Mouse (Mus musculus) erythroid progenitor cell, adult 5-6 weeks (primary cell): ENCODE measurements around the gene Spata2l. TPM values are rescaled to one million over a fixed set of nuclear protein-coding genes. Genes with fewer than 3 reads are reported as not detected.
A peak's percentile ranks its signal among the peaks of the same experiment; 100 is the strongest.
"Not testable (repeated sequence)": the region's sequence is repeated elsewhere in the genome, so short reads cannot be mapped to it uniquely, and the experiment has no call there.

Experiments used
- ATAC-seq: replicated peaks from 2 replicates; pipeline ENCODE4 v1.8.0; 2016; ENCODE audit warnings: moderate number of reproducible peaks, mild to moderate bottlenecking, moderate TSS enrichment, inconsistent platforms; ENCODE audit not compliant: poor library complexity, low FRiP score, severe bottlenecking
- total RNA-seq, 2 experiments: library from RNA; stranded (forward) in 1 of 2; stranded (reverse) in 1 of 2; fragments of 150-400 nt in 1 of 2; fragments of 186-747, 209-891 nt in 1 of 2; gene quantifications; 2 replicates each; pipeline versions ENCODE4 v1.2.3 to v1.2.4; 2015 to 2017; ENCODE audit warnings: low replicate concordance in 2 of 2

Spata2l gene
- total RNA-seq (2015; ENCODE audit: low replicate concordance) = 0.42 and 0.72 TPM in 2 replicates
- total RNA-seq (2017; ENCODE audit: low replicate concordance) = 1.7 TPM in 1 of 2 replicates, not detected in the other

DNA sequence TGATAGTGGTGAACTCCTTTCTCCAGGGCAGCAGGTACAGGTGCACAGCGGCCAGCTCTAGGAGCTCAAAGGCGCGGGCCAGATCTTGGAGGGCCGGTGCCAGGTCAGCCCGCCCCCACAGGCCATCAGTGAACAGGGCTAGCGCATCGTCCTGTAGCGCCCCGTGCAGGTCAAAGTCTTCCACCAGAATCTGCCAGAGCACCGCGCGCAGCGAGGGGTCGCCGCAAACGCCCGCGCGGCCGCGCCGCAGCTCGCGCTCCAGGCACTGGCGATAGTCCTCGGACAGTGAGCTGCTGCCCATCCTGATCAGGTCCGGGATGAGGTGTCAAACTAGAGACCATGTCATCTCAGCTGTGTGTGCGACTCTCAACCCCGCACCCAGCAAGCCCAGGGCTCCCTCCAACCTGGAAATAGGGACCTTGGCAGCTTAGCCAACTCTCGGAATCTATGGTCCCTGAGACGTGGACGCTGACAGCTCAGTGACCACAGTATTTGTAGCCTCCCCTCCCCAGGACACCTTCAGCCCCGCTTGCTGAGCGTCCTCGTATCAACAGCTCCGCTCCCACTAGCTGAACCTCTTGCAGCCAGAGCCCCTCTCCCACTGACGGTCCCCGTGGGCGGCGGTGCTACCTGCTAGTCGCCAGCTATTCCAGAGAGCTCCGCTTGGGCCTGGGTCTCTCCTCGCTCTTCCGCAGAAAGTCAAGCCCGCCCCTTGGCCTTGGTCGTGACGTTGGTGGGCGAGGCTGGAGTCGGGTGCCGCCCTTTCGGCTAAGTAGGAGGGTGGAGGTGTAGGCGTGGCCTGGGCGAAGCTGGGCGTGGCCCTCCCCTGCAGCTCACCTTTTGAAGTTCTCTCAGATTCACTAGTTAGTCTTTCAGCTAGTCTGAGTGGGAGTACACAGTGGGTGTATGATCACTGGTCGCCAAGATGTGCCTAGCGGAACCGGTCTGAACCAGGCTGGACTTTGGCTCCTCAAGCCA, at the start of gene Spata2l:
TSS of gene Spata2l (minus strand) at position 714 of the 978 bp plus-strand sequence.
- ATAC-seq = peak; percentile 87

DNA sequence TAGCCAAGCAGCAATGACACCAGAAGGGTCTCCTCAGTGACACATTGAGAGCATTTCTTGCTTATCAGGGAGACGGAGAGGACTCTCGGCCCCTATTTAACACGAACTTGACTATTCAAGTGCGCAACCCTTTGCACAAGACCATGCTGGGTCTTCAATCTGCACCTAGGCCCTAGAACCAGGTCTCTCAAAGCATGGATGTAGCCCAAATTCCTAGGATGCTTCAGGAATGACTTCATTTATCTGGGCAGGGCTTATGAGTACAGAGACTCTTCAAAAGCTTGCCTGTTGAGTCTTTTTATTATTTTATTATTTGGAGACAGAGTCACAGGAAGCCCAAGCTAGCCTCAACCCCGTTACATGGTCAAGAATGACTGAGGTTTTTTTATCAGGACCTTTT, 48.5 kb upstream of the Spata2l start:
- no peak for ATAC-seq

DNA sequence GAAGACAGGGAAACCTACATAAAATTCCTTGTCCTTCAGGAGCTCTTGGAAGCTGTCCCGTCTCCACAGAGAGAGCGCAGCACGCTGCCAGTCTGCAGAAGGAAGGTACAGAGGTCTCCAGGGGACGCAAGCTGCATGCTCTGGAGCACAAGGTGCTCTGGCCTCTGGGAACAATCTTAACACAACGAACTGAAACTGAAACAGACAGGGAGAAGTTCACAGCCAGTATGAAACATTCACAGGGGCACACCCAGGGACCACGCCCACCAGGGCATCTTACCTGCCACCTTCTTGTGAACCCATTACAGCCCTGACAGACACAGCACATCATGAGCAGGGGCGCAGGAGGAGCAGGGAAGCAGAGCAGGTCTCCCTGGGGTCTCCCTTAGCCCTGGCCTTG, 48.0 kb upstream of the Spata2l start:
- no peak for ATAC-seq

DNA sequence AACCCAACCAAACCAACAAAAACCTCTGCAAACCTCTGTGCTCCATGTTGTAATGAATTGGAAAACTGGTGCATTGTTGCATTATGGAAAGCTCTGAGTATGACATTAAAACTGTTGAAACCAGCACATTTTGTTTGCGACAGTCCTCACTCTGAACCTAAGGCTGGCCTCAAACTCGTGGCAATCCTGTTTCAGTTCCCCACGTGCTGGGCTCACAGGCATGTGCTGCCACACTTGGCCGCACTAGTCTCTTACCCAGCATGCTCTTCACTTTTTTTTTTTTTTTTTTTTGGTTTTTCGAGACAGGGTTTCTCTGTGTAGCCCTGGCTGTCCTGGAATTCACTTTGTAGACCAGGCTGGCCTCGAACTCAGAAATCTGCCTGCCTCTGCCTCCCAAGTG, 47.0 kb upstream of the Spata2l start:
- not testable (repeated sequence) for ATAC-seq

DNA sequence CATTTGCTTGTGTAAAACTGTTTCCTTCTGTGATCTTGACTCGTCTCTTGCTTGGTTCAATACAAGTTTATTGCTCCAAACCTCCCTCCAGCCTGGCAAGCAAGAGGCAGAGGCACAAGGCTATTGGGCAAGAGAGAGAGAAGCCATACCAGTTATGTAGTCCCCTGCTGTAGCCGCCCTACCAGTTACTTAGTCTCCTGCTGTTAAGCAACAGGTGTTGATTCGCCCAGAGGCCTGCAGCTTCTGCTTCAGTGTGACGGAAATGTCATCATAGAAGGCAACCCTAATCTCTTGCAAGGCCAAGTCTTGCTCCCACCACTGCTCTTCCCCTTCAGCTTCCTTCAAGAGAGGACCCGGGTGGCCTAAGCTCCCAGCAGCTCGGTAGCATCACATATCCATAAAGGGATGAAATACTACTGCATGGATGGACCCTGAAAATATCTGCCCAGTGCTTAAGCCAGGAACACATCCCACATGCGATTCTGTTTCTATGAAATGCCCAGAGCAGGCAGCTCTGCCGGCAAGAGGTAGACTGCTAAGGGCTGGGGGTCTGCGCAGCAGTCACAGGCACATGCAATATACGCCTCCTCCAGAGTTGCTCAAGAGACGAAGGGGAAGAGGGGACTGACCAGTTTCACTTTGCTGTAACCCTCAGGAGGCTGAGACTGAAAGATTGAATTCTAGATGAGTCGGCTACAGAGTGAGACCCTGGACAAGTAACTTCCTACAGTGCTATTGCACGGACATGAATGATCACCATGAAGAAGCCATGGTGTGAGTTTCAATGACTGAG, 44.5 kb upstream of the Spata2l start:
- no peak for ATAC-seq

DNA sequence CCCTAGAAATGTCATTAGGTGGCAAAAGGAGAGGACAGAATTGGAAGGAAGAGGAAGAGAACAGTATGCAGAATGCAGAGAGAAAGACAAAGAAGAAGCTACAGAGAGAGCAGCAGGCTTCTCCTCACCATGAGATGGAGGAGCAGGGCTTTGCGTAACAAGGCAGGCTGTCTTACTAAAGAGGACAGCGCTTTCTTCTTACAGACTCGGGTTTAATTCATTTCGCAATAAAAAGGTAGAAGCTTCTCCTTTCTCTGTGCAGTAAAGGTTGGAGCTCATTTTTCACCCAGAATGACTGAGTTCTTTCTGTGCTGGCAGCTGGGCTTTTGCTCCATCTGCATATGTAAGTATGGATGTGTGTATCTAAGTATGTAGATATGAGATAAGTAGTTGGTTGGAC, 43.8 kb upstream of the Spata2l start:
- no peak for ATAC-seq

DNA sequence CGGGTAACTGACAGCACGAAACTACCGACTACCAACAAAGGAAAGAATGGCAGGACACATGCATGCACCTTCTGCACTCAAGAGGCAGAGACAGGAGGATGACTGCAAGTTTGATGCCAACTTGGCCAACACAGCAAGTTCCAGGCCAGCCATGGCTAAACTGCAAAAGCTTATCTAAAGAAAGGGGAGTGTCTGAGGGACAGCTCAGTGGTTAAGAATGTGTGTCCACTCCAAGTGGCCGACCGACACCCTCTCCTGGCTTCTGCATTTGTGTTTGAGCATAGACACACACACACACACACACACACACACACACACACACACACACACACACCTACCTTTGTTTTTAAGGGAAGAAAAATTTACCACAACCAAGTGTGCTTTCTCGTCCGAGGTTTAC, 42.4 kb upstream of the Spata2l start:
- ATAC-seq = no peak

DNA sequence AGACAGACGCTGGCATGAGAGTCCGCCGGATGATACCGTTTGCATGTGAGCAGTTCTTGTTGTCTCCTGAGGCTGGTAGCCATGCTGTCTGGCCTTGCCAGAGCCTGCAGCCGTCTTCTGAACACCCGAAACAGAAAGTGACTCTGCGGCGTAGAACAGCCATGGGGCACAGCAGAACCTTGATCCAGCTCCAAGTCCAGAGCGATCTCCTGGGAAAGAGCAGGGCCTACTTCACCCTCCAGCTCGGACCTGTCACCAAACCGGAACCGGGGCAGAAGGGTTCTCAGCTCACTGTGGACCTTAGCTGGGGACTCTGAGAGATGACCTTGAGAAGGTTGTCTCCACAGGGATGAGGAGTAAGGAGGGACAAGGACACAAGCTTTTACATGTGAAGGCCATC, 39.1 kb upstream of the Spata2l start:
- no peak for ATAC-seq

DNA sequence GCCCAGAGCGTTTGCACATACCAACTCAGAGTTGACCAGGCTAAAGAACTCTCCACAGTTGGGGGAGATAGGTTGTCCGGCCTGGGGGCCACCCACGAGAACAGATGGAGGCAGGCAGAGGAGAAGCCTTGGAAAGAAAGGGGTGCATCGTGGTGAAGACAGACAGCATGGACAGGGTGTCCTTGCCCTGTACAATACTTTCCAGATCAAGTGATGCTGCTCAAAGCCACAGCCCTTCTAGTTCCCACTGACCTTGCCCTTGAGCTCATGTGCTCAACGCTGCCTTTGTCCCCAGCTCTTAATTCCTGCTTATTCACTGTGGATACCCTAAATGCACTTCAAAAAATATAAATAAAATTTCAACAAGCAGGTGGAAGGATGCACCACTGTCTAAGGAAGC, 38.4 kb upstream of the Spata2l start:
- ATAC-seq = no peak

DNA sequence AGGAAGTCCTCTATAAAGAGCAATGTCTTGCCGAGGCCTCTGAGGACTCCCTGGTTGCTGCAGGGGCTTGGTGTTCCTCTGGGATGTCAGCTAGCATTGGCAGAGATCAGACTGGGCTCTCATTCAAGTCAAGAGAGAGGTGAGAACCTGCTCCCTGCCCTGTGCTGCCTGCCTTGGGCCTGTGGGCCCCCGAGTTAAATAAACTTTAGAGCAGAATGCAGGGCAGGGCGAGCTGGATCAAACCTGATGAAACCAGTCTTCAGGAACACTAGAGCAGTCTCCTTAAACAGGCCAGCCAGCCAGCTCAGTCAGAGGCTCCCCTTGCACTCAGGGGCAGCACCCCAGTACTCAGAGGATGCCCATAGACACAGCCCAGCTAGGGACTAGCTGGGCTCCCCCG, 35.9 kb upstream of the Spata2l start:
- ATAC-seq = no peak

DNA sequence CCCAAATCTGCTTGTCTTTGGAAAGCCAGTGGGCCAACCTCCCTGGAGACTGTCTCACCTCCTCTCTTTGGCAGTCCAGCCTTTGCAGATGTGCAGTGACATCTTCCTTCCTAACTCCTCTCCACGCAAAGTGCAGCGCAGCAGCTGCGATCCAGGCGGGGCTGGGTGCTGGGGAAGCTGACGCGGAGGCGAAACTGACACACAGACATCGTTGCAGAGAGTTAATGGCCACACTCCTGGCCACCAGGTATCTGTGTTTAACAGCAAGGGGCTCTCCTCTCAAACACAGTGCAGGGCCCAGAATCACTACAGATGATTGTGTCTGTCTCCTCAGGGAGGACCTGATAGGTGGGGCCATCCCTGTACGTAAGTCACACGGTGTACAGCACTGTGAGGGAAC, 35.1 kb upstream of the Spata2l start:
- no peak for ATAC-seq

DNA sequence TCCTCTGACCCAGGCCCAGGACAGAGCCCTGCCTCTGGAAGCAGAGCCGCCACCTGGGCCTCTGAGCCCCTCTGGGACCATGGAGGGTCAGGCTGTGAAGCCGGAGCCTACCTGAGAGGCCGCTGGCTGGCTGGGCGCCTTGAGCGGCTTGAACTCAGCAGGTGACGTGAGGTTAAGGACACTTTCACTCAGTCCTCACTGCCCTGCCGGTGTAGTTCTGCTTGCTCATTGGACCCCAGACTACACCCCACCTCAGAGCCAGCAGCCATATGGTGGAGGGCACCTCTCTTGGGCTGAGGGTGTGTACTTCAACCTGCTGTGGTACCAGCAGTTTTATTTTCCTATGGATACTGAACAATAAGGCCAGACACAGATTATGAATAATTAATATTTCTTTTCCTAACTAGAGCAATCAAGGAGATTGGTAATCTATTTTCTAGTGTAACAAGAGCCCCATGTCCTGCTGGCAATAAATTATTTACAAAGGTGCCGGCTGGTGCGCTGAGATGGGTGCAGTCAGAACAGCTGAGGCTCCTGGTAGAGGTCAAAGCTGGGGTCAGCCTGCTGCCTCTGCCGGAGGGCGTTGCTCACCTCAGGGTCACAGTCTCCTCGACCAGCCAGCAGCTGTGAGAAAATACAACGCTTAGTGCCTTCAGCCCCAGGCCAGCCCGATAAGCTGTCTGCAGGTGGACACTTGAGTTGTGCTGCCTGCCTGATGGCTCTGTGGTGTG, 32.1 kb upstream of the Spata2l start:
- no peak for ATAC-seq

DNA sequence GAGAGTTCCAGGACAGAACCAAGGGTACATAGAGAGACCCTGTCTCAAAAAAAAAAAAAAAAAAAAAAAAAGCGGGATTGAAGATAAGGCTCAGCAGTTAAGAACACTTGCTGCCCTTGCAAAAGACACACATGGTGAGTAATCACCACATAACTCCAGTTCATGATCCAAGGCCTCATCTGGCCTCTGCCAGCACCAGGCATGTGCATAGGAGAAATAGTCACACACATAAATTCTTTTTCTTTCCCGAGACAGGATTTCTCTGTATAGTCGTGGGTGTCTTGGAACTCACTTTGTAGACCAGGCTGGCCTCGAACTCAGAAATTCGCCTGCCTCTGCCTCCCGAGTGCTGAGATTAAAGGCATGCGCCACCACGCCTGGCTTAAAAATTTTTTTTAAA, 21.6 kb upstream of the Spata2l start:
- not testable (repeated sequence) for ATAC-seq

DNA sequence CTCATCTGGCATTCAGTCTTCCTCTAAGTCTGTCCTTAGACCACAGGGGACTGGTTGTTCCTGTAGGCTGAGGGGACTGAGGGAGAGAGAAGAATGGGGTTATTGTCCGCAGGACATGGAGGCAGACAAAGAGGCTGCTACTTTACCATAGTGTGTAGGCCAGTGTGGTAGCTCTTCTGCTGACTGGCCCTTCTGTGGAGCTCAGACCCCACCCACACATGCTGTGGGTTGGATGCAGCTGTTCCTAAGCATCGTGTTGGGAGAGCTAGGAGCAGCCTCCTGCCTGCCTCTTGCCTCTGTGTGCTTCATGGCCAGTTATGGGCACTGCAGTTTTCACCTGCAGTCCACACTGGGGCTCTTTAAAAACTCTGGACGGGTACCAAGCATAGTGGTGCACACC, 21.1 kb upstream of the Spata2l start:
- ATAC-seq = no peak

DNA sequence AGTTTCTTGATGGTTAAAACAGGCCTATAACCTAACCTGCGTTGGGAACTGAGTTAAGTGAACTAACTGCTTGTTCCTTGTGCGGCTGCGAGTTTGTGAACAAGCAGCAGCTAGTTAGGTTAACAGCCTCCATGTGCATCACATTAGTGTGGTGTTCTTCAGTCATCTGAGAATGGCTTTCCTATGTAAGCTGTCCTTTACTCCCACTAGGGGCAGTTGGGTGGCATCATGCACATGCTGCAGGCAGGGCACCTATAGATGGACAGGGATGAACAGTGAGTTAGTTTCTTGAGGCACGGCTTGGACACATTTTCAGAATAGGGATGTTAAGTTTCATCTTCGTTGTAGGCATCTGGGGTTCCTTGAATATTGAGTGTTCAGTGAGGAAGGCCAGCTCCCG, 19.1 kb upstream of the Spata2l start:
- ATAC-seq = no peak

DNA sequence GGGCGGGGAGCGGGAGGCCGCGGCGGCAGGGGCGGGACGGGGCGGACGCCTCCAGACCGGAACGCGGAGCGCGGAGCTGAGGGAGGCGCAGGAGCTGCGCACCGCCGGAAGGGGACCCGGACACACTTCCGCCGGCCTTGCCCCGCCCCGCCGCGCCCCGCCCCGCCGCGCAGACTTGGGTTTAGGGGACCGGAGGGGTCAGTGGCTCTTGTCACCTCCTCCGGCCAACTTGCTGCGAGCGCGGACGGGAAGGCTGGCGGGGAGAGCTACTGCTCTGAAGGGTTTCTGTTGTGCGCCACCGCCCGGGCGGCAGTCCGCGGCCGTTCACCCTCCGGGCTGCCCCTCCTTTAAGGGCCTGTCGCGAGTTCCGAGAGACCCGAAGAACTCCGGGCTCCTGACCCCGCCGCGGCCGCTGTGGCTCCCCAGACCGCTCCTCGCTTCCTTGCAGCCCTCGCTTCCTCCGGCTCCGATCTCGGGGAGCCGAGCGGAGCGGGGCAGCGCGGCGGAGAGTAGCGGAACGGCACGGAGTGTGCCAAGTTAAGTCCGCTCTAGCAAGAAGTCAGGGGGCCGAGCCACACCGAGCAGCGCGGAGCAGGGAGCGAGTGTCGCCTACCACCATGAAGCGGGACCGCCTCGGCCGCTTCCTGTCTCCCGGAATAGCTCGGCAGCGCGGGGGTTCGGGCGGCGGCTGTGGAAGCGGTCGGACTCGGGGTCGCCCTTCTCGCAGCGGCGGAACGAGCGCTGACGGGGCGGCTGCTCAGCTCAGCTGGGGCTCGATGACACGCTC, 18.3 kb upstream of the Spata2l start, which contains the start of the genes Zfp276 and Vps9d1:
TSS of gene Zfp276 (plus strand) at position 97 of the 787 bp plus-strand sequence.
TSS of gene Vps9d1 (minus strand) at position 250 of the 787 bp plus-strand sequence.
- ATAC-seq = peak; percentile 89

DNA sequence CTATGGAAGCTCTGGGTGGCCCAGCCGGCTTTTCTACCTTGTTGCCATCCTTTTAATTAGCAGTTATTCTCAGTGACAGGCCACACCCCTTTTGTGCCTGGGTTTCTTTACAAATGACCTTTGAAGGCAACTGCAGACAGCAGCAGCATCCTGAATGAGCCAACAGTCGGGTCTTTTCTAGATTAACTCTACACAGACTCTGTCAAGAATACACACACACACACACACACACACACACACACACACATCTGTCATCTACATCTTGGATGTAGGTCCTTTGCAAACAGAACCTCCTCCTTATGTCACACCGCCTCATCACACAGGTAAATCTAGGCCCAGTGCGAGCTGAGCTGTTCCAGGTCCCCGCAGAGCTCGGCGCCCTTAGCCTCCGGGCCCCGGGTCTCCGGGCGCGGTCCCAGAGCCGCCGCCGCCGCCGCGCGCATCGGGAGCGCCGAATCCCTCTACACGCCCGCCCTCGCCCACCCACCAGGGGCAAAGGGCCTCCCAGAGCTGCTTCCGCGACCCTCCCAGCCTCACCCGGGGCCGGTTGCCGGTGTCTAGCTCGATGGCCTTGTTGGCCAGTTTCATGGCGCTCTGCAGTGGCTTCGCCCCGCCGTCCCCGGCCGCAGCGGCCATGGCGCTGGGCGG, 17.5 kb upstream of the Spata2l start:
- ATAC-seq = no peak

DNA sequence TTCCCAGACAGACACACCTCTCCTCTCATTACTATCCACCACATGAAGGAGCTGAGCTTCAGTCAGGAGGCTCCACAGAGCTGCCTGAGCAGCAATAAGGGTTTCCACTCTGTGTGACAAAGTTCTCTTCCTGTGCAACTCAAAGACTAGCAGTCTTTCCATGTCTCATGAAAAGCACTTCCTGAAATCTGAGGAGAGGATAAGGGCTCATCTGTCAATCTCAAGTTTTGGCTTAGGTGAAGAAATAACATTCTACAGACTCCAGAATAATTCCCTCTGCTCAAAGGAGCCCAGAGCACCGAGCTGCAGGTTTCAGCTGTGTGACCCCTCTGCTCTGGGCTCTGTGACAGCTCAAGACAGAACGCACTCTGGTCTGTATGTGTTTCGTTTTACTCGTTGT, 16.9 kb upstream of the Spata2l start:
- ATAC-seq = no peak

DNA sequence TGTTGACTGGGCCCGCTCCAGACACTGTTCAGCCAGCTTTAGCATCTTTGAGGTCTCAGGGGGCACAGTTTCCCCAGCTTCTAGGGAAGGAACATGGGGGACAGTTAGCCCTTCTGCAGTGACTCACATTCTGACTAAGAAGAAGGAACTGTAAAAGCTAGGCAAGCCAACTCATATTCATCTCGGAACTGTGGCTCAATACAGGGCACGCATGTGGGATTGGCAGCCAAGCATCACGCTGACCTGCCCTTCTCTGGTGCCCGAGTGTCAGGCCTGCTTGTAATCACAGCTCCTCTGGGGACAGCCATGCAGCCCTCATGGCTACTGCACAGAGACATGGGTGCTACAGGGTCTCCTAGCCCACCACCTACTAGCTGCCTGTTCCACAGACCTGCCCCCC, 14.9 kb upstream of the Spata2l start:
- ATAC-seq = no peak
